Mouse (Mus musculus): ENCODE data around the gene Slc26a9. TPM values are rescaled to one million over a fixed set of nuclear protein-coding genes. Genes with fewer than 3 reads are reported as not detected.

Slc26a9 gene
- not detected for polyA plus RNA-seq (2017; shearing (Covaris generic))

DNA sequence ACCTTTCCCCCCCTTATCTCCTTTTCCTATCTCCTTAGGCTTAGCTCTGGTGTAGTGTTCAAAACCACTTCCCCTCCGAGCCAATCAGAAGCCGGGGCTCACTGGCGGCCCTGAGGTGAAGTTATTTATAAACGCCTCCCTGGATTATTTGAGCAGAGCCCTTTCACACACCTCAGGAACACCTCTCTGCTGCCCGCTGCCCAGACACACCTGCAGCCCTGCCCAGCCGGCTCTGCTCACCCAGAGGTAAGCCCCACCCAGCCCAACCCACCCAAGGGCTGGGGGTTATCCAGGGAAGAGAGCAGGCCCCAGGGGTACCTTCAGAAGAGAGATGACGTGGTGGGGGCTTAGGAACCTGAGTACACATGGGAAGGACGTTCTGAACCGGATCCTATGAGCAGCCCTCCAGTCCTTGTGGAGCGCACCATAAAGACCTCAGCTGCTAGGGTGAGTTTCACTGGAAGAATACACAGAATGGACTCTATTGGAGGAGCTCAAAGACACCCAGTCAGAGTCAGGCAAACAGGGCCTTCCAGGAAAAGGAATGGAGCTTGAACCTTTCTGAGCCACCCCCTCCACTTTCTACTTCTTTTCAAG lies at the start of gene Slc26a9:
Gene Slc26a9 (plus strand): TSS at position 155 of the 597 bp plus-strand sequence.
- no peak for ATAC-seq

DNA sequence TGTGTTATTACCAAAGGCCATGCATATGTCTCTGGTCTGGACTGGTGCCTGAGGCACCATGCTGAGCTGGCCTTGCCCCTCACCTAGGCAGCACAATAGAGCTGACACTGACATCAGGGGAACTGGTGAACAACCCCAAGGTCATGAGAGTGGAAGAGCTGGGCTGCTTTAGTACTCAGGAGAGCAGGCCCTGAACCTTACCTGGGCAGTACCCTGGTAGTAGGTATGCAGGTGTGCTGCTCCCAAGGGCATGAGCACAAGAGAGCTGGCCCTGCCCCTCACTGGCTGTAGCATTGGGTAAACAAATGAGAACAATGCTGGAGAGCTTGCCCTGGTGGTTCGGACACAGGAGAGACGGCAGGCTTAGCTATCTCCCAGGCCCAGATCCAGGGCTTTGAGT lies 48.5 kb upstream of the Slc26a9 start:
- ATAC-seq = no peak

DNA sequence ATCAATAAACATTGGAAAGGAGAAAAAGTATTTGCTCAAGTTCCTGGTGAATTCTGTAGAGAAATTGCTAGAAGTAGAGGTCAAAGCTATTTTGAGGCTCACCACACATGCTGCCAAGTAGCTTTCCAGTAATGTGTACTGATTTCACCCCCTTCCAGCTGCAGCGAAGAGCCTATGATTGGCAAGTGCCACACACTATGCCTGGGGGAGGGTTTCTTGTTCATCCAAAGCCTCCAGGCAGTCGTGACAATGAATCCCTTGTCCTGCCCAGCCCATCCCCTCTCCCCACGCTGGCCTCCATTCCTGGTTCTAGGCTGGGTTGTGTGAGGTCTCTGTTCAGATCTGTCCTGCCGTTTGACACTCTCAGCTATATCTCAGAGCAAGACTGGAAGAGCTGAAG lies 47.5 kb upstream of the Slc26a9 start:
- ATAC-seq = no peak

DNA sequence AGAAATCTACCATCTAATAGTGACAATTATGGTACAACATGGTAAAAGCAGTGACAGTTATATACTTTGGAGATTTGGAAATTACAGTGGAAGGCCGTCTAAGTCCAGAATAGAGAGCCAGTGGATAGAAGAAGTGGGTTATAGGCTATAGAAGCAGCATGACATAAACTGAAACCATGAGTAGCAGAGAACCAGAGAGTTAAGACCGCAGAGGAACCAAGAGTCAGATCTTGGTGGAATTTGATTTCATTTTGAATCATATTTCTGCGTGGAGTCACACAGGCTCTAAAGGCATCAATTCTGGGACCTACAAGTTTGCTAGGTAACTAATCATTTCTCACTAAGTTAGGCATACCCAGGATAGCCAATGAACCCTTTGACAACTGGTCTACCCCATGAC lies 45.1 kb upstream of the Slc26a9 start:
- no peak for ATAC-seq

DNA sequence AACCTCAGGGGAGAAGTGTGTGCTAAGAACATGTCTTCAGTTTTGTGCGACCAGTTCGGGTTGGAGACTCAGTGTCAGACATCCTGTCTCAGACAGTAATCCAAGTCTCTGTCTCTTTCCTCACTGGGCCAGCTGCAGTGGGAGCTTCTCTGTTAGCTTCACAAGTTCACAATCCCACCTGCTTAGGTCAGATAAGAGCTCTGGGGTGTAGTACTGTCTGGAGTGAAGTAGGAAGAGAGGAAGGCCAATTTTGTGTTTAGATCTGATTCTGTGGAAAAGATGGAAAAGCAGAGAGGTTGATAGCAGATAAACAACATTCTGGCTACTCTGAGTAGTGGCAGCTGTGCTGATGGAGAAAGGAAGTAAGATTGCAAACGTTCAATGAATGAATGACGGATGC lies 44.2 kb upstream of the Slc26a9 start:
- no peak for ATAC-seq

- ATAC-seq = no peak
Observed at GRCm38 (mm10) chr1:131700447-131700846, 43.4 kb upstream of the Slc26a9 start.

DNA sequence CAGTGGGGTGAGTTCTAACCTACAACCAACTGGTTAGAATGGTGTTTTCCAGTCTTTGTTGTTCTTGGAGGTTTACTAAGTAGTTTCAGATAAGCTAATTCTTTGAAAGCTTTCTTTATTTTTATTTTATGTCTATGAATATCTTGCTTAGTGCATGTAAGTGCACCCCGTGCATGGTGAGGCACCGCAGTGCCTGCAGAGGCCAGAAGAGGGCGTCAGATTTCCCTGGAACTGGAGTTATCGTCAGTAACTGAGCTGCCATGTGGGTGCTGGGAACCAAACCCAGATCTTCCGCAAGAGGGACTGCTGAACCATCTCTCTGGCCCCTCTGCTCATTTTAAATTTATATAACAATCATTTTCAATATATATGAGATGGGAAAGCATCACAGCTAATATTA lies 42.4 kb upstream of the Slc26a9 start:
- ATAC-seq = no peak

- ATAC-seq = no peak
Observed at GRCm38 (mm10) chr1:131702094-131702766, 41.6 kb upstream of the Slc26a9 start.

DNA sequence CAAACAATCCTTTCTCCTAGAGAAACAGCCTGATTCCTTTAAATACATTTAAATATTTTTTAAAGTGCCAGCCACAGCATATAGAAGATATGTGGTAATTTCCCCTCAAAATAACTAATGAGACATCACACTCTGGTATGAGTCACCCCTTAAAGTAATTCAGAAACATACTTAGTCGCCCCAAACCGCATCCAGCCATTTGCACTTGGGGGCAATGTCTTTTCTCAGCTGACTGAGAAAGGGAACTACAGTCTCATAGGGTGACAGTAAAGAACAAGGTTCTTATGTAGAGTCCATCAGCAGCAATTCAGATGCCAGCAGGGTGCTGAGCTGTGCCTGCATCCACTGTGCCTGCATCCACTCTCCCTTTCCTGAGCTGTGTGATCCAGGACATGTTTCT lies 40.3 kb upstream of the Slc26a9 start:
- ATAC-seq = no peak

DNA sequence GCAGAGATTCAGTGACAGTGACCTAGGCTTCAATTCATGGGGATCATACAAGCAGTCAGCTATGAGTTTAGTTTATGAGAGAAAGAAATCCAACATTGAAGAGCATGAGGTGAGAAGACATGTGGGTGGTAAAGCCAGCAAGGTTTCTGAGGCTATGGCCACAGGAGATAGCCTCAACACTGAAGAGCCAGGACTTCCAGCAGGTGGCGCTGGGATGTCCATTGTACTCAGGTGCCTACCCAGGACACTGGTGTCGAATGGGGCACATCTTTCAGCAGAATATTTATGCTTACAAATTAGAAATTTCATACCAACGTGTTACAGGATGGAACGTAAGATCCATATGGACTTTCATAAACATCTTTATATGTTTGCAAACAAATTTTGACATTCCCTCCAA lies 35.5 kb upstream of the Slc26a9 start:
- no peak for ATAC-seq

- no peak for ATAC-seq
Observed at GRCm38 (mm10) chr1:131711518-131711917, 32.3 kb upstream of the Slc26a9 start.

DNA sequence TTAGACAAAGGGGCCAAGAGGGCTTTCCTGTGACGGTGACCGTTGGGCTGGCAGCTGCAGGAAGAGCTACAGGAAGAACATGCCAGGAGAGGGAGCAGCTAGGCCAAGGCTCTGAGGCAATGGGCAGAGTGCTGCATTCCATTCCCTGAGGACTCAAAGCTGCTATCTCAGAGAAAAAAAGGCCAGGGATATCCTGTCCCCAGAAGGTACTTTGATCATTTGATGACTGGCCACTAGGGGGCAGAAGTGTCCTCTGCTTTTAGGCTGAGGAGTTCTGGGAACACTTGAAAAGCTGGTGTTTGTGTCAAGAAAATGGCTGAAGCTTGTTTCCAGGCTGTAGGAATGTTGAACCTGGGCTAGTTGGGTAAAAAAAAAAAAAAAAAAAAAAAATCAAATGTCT lies 31.4 kb upstream of the Slc26a9 start:
- ATAC-seq = no peak

DNA sequence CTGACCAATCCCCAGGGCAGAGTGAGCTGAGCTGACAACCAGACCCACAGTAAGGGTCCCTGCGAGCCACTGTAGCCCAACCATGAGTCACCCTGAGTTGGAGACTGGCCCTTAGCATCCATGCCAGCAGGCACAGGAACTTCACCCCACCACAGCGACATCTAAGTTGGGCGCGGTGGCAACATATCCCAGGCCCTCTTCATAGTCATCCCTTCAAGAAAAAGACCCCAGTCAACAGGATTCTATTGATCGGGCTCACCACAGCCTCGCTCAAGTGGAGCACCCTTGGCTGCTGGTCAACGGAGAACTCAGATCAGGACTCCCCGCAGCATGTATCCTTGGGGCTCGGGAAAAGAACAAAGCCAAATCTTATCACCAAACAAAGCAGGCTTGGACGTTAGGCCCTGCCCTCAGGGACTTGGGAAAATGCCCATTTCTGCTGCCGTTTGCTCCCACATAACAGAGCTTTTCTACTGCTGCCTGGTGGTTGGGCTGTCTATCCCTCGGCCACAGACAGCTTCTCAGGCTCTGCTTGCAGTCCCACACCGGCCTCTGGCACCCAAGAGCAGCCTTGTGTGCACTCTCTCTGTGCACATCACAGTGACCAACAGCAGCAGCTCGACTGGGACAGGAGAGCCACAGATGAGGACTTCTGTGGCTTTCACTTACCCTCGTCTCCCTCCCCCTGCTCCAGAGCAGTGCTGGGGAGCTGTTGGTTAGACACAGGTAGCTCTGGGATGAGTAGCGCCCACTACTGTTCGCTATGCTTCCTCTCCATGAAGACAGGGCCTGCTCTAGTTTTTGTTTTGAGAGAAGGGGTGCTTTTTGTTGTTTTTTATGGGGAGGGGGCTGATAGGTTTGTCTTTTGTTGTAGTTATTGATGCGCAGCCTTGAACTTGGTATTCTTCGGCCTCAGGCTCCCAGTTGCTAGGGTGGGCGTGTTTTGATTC lies 29.2 kb upstream of the Slc26a9 start:
- no peak for ATAC-seq

DNA sequence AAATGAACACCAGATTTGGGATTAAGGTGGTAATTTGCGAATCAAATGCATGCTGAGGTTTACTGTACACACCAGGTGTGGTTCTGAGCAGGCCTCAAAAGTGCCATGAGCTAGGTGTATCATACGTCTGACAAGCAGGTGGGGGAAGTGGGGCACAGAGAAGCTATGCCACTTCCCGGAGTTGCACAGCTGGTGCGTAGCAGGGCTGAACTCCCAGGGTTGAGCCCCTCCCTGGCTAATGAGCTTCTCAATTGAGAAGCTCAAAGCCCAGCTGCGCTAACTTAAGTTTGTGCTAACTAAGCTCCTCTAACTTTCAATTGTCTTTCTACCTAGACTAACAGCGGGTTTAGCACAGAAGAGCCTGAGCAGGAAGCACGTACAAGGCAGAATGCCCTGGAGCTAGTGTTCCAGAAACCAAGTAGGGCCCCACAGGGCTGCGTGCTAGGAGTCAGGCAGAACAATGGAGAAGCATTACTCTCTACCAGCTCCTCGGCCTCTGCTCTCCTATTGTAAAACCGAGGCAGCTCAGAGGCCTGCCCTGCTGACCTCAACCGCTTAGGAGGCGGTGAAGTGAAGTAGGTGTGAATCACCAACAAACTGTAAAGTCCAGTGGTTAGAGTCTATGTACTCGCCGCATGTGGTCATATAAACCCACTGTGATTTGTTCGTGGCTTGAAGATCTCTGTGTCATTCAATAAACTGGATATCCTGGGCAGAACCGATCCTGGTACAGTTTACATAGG lies 24.7 kb upstream of the Slc26a9 start:
- ATAC-seq = no peak

DNA sequence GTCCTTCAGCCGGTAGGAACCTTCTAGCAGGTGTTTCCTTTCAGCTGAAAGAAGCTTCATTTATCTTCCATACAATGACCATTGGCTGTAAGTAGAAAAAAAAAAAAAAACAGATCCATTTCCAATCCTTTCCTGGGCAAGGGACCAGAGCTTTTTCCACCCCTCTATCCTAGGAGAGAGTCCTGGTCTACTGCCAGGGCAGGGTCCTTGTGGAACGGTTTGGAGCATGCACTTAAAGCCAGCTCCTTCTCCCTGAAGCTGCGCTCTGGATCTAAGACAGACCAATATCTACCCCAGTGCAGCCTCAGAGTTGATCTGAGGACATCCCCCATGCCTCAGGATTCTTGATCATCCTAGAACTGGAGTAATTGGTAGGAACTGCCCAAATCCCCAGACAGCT lies 21.8 kb upstream of the Slc26a9 start:
- no peak for ATAC-seq

GRCm38 (mm10) chr1:131723549-131723948 lies 20.3 kb upstream of the Slc26a9 start:
- no peak for ATAC-seq

- ATAC-seq = no peak
Observed at GRCm38 (mm10) chr1:131726586-131726985, 17.2 kb upstream of the Slc26a9 start.

GRCm38 (mm10) chr1:131730639-131731437 lies 13.0 kb upstream of the Slc26a9 start:
- ATAC-seq = no peak

DNA sequence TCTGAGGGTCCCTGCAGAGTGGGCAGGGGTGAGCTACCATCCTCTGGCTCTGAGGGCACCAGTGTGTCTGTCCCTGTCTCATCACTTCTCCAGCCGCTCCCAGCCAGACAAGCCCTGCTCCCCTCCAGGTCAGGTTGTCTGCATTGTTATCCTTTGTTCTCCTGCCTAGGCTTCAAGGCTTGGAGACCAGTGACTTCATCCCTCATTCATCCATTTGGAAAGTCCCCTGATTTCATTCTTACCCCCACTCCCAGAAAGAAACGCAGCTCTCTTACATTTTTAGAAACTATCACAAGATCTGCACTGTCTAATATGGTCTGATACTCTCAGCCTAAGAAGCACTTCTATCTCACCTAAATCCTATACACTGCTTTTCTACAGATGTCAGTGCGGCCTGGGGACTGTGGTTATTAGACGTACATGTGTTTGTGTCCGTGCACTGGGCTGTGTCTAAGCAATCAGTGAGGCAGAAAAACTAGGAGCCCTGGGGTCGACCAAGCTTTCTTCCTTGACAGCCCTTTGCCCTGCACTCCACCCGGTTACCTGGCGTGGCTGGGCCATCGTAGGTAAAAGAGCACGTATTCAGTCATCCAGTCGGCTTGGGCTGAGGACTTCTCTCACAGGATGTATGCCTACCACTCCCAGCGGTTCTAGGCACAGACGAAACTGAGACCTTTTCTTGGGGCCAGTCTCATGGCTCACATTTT lies 10.2 kb upstream of the Slc26a9 start:
- no peak for ATAC-seq

GRCm38 (mm10) chr1:131734657-131735273 lies 9.1 kb upstream of the Slc26a9 start:
- ATAC-seq = no peak

DNA sequence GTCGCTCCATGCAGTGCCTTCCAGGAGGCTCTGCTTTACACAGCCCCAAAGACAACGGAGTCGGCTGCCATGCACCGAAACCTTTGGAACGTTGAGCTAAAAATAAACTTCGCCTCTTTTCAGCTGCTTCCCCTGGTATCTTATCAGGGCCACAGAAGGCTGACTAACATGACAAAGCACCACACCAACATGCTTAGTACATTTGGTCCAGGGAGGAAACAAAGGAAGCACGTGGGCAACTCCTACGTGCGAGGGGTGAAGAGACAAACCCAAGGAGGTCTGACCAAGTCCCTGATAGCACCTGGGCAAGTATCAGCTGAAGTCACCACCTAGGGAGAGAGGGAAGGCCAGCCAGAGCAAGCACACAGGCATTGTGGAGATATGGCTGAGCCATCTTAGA lies 7.3 kb upstream of the Slc26a9 start:
- no peak for ATAC-seq

Measured in inflammation-experienced regulatory T-cells, adult 6 months (primary cell).